Mouse (Mus musculus): Measurements from ENCODE around the gene Grik3.

The Grik3 gene

GRCm38 (mm10) chr4:125545768-125546220, 55.3 kb downstream of the Grik3 start:
- DNase-seq (ENCODE audit: low spot score), result no peak

GRCm38 (mm10) chr4:125548190-125548589, 57.7 kb downstream of the Grik3 start:
- DNase-seq (ENCODE audit: low spot score), result no peak

GRCm38 (mm10) chr4:125553754-125554153, 63.3 kb downstream of the Grik3 start:
- no peak for DNase-seq (ENCODE audit: low spot score)

- no peak for DNase-seq (ENCODE audit: low spot score)
These were observed 66.2 kb downstream of the Grik3 start for GRCm38 (mm10) chr4:125556405-125557308.

GRCm38 (mm10) chr4:125559564-125559963, 69.1 kb downstream of the Grik3 start:
- no peak for DNase-seq (ENCODE audit: low spot score)

GRCm38 (mm10) chr4:125560806-125561205, 70.3 kb downstream of the Grik3 start:
- DNase-seq (ENCODE audit: low spot score), result no peak

- DNase-seq (ENCODE audit: low spot score), result no peak
These were observed 73.1 kb downstream of the Grik3 start for GRCm38 (mm10) chr4:125563579-125563978.

GRCm38 (mm10) chr4:125564008-125564710, 73.7 kb downstream of the Grik3 start:
- DNase-seq (ENCODE audit: low spot score), result no peak

GRCm38 (mm10) chr4:125565711-125566439, 75.4 kb downstream of the Grik3 start:
- DNase-seq (ENCODE audit: low spot score), result no peak

GRCm38 (mm10) chr4:125568210-125568609, 77.7 kb downstream of the Grik3 start:
- no peak for DNase-seq (ENCODE audit: low spot score)

- DNase-seq (ENCODE audit: low spot score), result no peak
These were observed 81.3 kb downstream of the Grik3 start for GRCm38 (mm10) chr4:125571651-125572311.

GRCm38 (mm10) chr4:125572312-125572663, 81.8 kb downstream of the Grik3 start:
- no peak for DNase-seq (ENCODE audit: low spot score)

- no peak for DNase-seq (ENCODE audit: low spot score)
These were observed 82.5 kb downstream of the Grik3 start for GRCm38 (mm10) chr4:125573000-125573399.

- DNase-seq (ENCODE audit: low spot score), result no peak
These were observed 83.6 kb downstream of the Grik3 start for GRCm38 (mm10) chr4:125573951-125574675.

GRCm38 (mm10) chr4:125580336-125580735, 89.8 kb downstream of the Grik3 start:
- DNase-seq (ENCODE audit: low spot score), result no peak

- DNase-seq (ENCODE audit: low spot score), result no peak
These were observed 92.8 kb downstream of the Grik3 start for GRCm38 (mm10) chr4:125583272-125583671.

- no peak for DNase-seq (ENCODE audit: low spot score)
These were observed 93.4 kb downstream of the Grik3 start for GRCm38 (mm10) chr4:125583935-125584334.

- DNase-seq (ENCODE audit: low spot score), result no peak
These were observed 94.2 kb downstream of the Grik3 start for GRCm38 (mm10) chr4:125584676-125585075.

GRCm38 (mm10) chr4:125587577-125587976, 97.1 kb downstream of the Grik3 start:
- DNase-seq (ENCODE audit: low spot score), result no peak

- no peak for DNase-seq (ENCODE audit: low spot score)
These were observed 99.9 kb downstream of the Grik3 start for GRCm38 (mm10) chr4:125590241-125590919.

- no peak for DNase-seq (ENCODE audit: low spot score)
These were observed 102.2 kb downstream of the Grik3 start for GRCm38 (mm10) chr4:125592663-125593062.

Data from testis, postnatal 14 days (tissue).